Comparison of ENCODE assay signal across 19 mouse cellular contexts in the genomic region with DNA sequence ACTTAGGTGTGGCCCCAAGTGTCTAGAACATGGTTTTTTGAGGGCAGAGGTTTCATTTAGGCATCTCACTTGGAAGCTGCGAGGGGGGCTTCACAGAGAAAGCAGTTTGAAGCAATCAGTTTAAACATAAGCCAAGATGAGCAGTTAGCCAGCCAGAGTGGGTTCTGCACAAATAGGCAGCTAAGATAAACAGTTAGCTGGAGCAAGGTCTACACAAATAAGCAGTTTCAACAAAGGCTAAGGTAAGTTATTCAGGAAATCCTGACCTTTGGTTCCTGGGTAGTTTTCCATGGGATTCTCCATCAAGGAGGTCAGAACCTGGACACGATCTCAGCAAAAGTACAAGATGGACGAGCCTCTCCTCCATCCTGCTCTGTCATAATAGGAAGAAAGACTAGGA.
"Had no signal": no experiment of that assay in that cellular context is flagged by ENCODE, and none has a peak within 500 bp of the region (broad histone marks: within the 10 kb centered on the region; RNA-seq: fewer than 3 reads in every experiment).

No protein-coding gene starts in this region.

- H3K36me3 ChIP-seq: midbrain, embryonic 10.5 days; midbrain, embryonic 12.5 days; neural tube, embryonic 13.5 days; neural tube, embryonic 15.5 days had no signal

- DNase-seq: lung, adult 18-20 months; lung, embryonic 14.5 days; lung, postnatal 10 days; lung, postnatal 4 days; midbrain, embryonic 14.5 days; retina, postnatal 1 day; right cerebral cortex, adult 18-20 months; right cerebral cortex, postnatal 25 days; right cerebral cortex, postnatal 4 days; spleen, adult 18-20 months; thymus, adult 18-20 months; thymus, postnatal 14 days; thymus, postnatal 36 days had no signal

- H3K27me3 ChIP-seq: midbrain, embryonic 12.5 days; neural tube, embryonic 13.5 days; neural tube, embryonic 15.5 days had no signal

- H3K9ac ChIP-seq: lung, embryonic 14.5 days; midbrain, embryonic 12.5 days; neural tube, embryonic 13.5 days; neural tube, embryonic 15.5 days had no signal

- ATAC-seq: midbrain, embryonic 16.5 days had no signal

- H3K4me2 ChIP-seq: lung, embryonic 14.5 days; midbrain, embryonic 12.5 days; neural tube, embryonic 13.5 days; neural tube, embryonic 15.5 days had no signal

- H3K4me3 ChIP-seq: midbrain, embryonic 10.5 days; midbrain, embryonic 12.5 days; myocyte; neural tube, embryonic 13.5 days; neural tube, embryonic 15.5 days had no signal

- H3K9me3 ChIP-seq: midbrain, embryonic 10.5 days; midbrain, embryonic 12.5 days; neural tube, embryonic 13.5 days; neural tube, embryonic 15.5 days had no signal

- H3K4me1 ChIP-seq: midbrain, embryonic 12.5 days; neural tube, embryonic 13.5 days; neural tube, embryonic 15.5 days had no signal

- H3K27ac ChIP-seq: midbrain, embryonic 10.5 days; midbrain, embryonic 12.5 days; neural tube, embryonic 13.5 days; neural tube, embryonic 15.5 days had no signal
